Mouse (Mus musculus) c-Kit-negative CD71-positive TER-119-positive erythroid progenitor cells, embryonic 14.5 days (primary cell): Measurements from ENCODE around the gene C1ql2.

Experiments used
- DNase-seq: peaks from one replicate; pipeline ENCODE4 v3.0.0-alpha.2; 2013; ENCODE audit warnings: low read depth, low spot score

C1ql2 gene

GRCm38 (mm10) chr1:120385029-120385571 lies 44.7 kb downstream of the C1ql2 start:
- no peak for DNase-seq

- no peak for DNase-seq
Observed at GRCm38 (mm10) chr1:120389734-120390133, 49.4 kb downstream of the C1ql2 start.

- no peak for DNase-seq
Observed at GRCm38 (mm10) chr1:120390336-120390735, 50.0 kb downstream of the C1ql2 start.
